Mouse (Mus musculus) spleen, postnatal 4 days (tissue): Measurements from ENCODE around the gene Sirpa.

Source experiments
- DNase-seq, 2 experiments: peaks; one replicate each; pipeline ENCODE4 v3.0.0; 2022; ENCODE audit warnings: low spot score in 2 of 2

Sirpa gene

DNA sequence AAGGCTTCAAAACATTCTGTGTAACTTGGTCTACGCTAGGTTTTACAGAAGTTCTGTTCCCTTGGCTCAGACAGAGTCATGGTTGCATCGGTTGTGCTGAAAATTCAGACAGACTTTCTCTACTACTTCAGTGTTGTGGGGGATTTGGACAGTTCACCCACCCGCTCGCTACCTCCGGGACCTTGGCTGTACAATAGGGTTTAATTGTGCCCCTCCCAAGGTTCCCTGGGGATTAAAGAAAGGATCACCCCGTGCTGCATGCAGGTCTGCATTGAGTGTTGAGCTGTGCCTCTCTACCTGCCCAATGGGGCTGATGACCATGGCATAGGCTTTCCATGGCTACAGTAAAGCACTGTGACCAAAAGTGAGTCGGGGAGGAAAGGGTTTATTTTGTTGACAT is 39.7 kb downstream of the Sirpa start:
- DNase-seq, result peak; percentile 6 to 52

DNA sequence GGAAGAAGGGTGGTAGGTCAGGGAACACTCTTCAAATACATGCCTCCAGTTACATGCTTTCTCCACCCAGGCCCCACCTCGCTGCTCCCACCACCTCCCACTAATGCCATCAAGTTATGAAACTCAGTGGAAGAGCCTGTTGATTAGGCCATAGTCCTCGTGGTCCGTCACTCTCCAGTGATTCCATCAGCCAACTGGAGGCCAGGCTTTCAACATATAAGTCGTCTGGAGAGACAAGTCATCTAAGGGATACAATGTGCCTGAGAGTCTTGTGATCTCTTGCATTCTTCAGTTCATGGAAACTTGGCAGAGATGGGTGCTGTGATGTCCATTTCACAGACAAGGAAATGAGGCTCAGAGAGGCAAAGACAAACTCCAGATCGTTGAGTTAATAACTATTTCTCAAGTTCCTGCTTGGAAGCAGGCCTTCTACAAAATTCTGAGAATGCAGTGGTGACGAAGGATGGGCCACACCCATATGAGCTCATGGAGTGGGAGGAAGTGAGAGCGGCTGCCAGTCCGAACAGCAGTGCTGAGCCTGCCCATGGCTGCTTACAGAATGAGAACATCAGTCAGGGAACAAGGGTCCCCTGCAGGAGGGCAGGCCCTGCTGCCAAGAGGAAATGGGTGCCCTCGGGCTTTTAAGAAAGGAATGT is 40.6 kb downstream of the Sirpa start:
- DNase-seq, result peak; percentile 34 to 62

- peak; percentile 7 to 51 for DNase-seq
These were observed 41.3 kb downstream of the Sirpa start for GRCm38 (mm10) chr2:129633982-129634381.

GRCm38 (mm10) chr2:129652616-129653015 is 60.0 kb downstream of the Sirpa start:
- peak in 1 of 2 experiments; percentile 48 for DNase-seq

DNA sequence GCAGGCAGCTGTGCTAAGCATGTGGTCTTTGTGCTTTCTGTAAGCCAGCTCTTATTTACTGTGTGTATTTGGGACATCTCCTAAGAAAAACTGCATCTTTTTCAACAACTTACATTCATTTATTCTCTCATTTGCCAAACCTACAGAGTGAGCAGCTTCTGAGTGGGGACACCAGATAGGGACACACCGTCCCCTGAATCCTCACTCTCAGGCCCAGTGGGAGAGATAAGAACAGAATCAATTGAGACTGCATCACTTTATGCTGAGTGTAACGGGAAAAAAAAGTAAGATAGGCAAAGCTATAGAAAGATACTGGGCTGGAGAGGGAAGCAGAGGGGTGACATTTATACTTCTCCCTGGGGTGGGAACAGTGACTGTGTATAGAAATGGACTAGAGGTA is 61.0 kb downstream of the Sirpa start:
- no peak for DNase-seq

GRCm38 (mm10) chr2:129654233-129654950 is 61.8 kb downstream of the Sirpa start:
- peak in 1 of 2 experiments; percentile 43 for DNase-seq

- DNase-seq, result no peak
These were observed 62.4 kb downstream of the Sirpa start for GRCm38 (mm10) chr2:129655033-129655432.

GRCm38 (mm10) chr2:129658796-129659195 is 66.2 kb downstream of the Sirpa start:
- DNase-seq, result no peak

DNA sequence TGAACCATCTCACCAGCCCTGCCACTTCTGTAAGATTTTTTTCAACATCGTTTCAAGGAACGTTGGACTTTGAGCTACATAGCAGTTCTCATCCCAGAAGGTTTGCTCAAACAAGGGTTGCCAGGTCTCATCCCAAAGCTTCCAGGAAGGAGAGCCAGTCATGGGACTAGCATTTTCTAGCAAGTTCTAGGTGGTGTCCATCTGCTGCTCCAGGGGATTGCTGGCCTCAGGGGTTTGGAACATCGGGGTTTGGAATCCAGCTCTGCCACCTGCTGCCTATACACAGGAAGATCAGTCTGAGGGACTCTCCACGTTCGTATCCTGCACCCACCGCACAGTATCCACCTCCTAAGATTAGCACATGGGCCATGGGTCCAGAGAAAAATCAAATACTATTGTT is 67.4 kb downstream of the Sirpa start:
- peak in 1 of 2 experiments; percentile 52 for DNase-seq

- DNase-seq, result no peak
These were observed 69.8 kb downstream of the Sirpa start for GRCm38 (mm10) chr2:129662484-129662883.

- no peak for DNase-seq
These were observed 79.3 kb downstream of the Sirpa start for GRCm38 (mm10) chr2:129671911-129672310.

- DNase-seq, result peak; percentile 78 to 93
These were observed 82.5 kb downstream of the Sirpa start for GRCm38 (mm10) chr2:129674935-129675634.

GRCm38 (mm10) chr2:129677664-129678063 is 85.0 kb downstream of the Sirpa start:
- DNase-seq, result no peak

GRCm38 (mm10) chr2:129679066-129679465 is 86.4 kb downstream of the Sirpa start:
- no peak for DNase-seq

GRCm38 (mm10) chr2:129680236-129680635 is 87.6 kb downstream of the Sirpa start:
- no peak for DNase-seq
